Mouse (Mus musculus) kidney, embryonic 14.5 days (tissue): ENCODE results near the gene Ms4a2. TPM values are rescaled to one million over a fixed set of nuclear protein-coding genes. Genes with fewer than 3 reads are reported as not detected.

Experiments
- ATAC-seq: fragments of 200-750 bp; cut with Nextera tagmentation; 2 replicates; pipeline ENCODE4 v1.8.0; 2017; ENCODE audit warnings: moderate number of reproducible peaks, mild to moderate bottlenecking, moderate TSS enrichment, moderate library complexity; ENCODE audit not compliant: low FRiP score, low TSS enrichment
- H3K27ac ChIP-seq: fragments of 300-500 bp; sonication (generic); 2 replicates; pipeline ENCODE4 v1.5.1; 2014; ENCODE audit warnings: low read depth, mild to moderate bottlenecking, low read length, moderate library complexity, mixed read lengths
- H3K27me3 ChIP-seq: fragments of 300-500 bp; sonication (generic); 2 replicates; pipeline ENCODE4 v1.6.1; 2014; ENCODE audit warnings: mild to moderate bottlenecking, low read length; ENCODE audit not compliant: control insufficient read depth, insufficient read depth
- H3K36me3 ChIP-seq: fragments of 300-500 bp; sonication (generic); 2 replicates; pipeline ENCODE4 v1.6.1; 2014; ENCODE audit warnings: low read length, mixed read lengths; ENCODE audit not compliant: control insufficient read depth, insufficient read depth
- H3K4me1 ChIP-seq: fragments of 300-500 bp; sonication (generic); 2 replicates; pipeline ENCODE4 v1.6.1; 2014; ENCODE audit warnings: low read length, mixed read lengths; ENCODE audit not compliant: control insufficient read depth, insufficient read depth
- H3K4me2 ChIP-seq: fragments of 300-500 bp; sonication (generic); replicated peaks from 2 replicates; pipeline ENCODE4 v1.6.1; 2014; ENCODE audit warnings: low read depth, mild to moderate bottlenecking, low read length
- H3K4me3 ChIP-seq: fragments of 300-500 bp; sonication (generic); 2 replicates; pipeline ENCODE4 v1.5.1; 2014; ENCODE audit warnings: mild to moderate bottlenecking, low read length
- H3K9ac ChIP-seq: fragments of 300-500 bp; sonication (generic); 2 replicates; pipeline ENCODE4 v1.6.1; 2014; ENCODE audit warnings: low read depth, mild to moderate bottlenecking, low read length, moderate library complexity
- H3K9me3 ChIP-seq: fragments of 300-500 bp; sonication (generic); 2 replicates; pipeline ENCODE4 v1.6.1; 2016; ENCODE audit warnings: low read length; ENCODE audit not compliant: control insufficient read depth
- WGBS: fragments of 180-500 bp; shearing (Covaris S2); extraction: QIAGEN DNeasy Blood & Tissue Kit; methylation state at CpG from one replicate; pipeline ENCODE4 v1.1.7; 2014; 5-methylcytosine and 5-hydroxymethylcytosine counted together
- polyA plus RNA-seq: library from polyadenylated mRNA; unstranded; fragments of >200 nt; fragmentation: Nextera tagmentation; extraction: Ambion mirVana; gene quantifications from 2 replicates; pipeline ENCODE4 v1.2.1, GENCODE M21; 2014

The Ms4a2 gene
- polyA plus RNA-seq, 1 experiment from 2014 or later = 1.6 TPM

DNA sequence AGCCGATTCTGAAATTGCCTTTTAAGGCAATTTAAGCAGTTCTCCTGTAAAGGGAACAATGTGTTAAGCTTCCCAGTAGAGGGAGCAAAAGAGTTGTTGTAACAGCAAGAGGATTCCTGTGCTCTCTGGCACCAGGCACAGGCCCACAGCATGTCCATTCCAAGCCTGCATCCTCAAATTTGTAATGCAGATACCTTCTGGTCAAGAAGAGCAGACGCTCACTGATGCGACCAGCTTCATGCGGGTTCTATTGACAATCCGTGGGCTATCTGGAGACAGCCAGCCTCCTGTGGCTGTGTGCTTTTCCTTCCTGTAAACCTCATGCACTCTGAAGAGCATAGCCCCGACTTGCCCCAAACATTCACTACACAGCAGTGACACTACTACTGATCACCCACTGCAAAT is 12.0 kb downstream of the Ms4a2 start:
- no peaks in the 10 kb centered on the region for H3K36me3 ChIP-seq
- no peak overlapping the region for H3K4me2 ChIP-seq
- H3K4me3 ChIP-seq = no peak overlapping the region
- no peak overlapping the region for H3K9ac ChIP-seq
- no peaks in the 10 kb centered on the region for H3K27me3 ChIP-seq
- H3K4me1 ChIP-seq = no peaks in the 10 kb centered on the region
- peak; percentile 86 for ATAC-seq
- H3K27ac ChIP-seq = no peak overlapping the region
- no peaks in the 10 kb centered on the region for H3K9me3 ChIP-seq
- 24% methylated on average over 6 of the region's 6 CpGs for WGBS

DNA sequence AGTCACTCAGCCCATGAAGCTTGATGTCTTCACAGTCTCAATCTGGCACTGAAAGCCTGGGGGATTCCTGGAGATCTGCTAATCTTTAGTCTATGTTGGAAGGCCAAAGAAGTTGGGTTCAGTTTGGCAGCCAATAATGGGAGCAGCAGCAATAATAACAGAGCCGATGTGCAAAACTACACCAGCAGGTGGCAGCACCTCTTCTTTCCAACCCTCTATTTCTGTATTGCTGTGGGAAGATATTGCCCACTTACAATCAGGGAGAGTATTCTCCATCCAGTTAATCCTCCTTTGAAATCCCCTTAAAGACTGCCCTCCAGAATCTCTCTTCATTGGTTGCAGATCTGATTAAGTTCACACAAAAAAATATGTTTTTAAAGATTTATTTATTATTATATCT is 15.3 kb downstream of the Ms4a2 start:
- Histone ChIP-seq H3K36me3 (no peaks in the 10 kb centered on the region), H3K27me3 (no peaks in the 10 kb centered on the region), H3K4me1 (no peaks in the 10 kb centered on the region), H3K27ac (no peak overlapping the region), H3K4me2 (no peak overlapping the region), H3K9me3 (no peaks in the 10 kb centered on the region), H3K9ac (no peak overlapping the region), H3K4me3 (no peak overlapping the region)
- peak; percentile 47; the same call in 1 of the 2 replicates for ATAC-seq
- 19% methylated on average over 1 of the region's 1 CpGs for WGBS

DNA sequence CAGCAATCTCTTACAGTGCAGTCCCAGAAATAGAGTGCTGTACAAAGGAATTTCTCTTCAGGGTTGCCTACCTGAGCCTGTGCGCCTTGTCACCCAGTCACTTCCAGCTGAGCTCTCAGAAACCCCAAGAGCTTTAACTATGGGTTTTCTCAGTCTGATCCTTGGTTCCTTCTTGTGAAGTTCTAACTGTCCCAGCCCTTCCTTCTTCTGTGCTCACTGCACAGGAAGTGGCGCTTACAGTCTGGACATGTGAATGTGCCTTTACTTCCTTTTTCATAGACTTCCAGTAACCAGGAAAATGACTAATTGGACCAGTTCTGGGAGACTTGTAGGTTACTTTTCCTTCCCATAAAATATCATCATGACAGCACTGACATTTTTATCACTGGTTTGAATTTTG is 18.9 kb downstream of the Ms4a2 start, which contains the start of gene Ms4a6d:
Gene Ms4a6d, minus strand, starts transcription at position 247 of the 400 bp plus-strand sequence.
- Histone ChIP-seq H3K9ac (no peak within 1 kb of the TSS), H3K36me3 (no peaks in the 10 kb centered on the region), H3K4me3 (no peak within 1 kb of the TSS), H3K27me3 (no peaks in the 10 kb centered on the region), H3K4me1 (no peaks in the 10 kb centered on the region), H3K9me3 (no peaks in the 10 kb centered on the region), H3K27ac (no peak within 1 kb of the TSS), H3K4me2 (no peak within 1 kb of the TSS)
- 89% methylated on average over 2 of the region's 2 CpGs for WGBS
- ATAC-seq = no peak

GRCm38 (mm10) chr19:11602026-11602425 is 21.5 kb downstream of the Ms4a2 start:
- no peak overlapping the region for H3K27ac ChIP-seq
- WGBS = 86% methylated on average over 2 of the region's 2 CpGs
- no peaks in the 10 kb centered on the region for H3K36me3 ChIP-seq
- no peak overlapping the region for H3K4me2 ChIP-seq
- ATAC-seq = peak; percentile 35; the same call in 1 of the 2 replicates
- no peak overlapping the region for H3K9ac ChIP-seq
- H3K27me3 ChIP-seq = no peaks in the 10 kb centered on the region
- no peak overlapping the region for H3K4me3 ChIP-seq
- H3K4me1 ChIP-seq = no peaks in the 10 kb centered on the region
- no peaks in the 10 kb centered on the region for H3K9me3 ChIP-seq

DNA sequence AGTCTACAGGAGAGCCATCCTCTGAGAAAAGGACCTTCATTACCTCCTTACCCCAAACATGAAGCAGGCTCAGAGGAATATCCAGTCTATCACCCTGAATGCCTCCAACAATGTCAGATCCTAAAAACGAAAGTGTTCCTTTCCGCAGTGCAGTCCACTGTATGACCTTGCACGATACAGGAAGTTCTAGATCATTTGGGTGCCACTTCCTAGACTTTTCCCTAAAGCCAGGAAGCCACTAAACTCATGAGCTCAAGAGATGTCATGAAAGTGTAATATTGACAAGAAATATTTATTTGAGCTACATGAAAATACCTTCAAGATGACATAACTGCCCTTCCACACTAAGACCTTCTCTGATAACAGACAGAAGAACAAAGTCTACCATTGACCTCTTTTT is 22.2 kb downstream of the Ms4a2 start:
- H3K36me3 ChIP-seq = no peaks in the 10 kb centered on the region
- ATAC-seq = no peak
- H3K9ac ChIP-seq = no peak overlapping the region
- H3K4me3 ChIP-seq = no peak overlapping the region
- 90% methylated on average over 3 of the region's 3 CpGs for WGBS
- H3K9me3 ChIP-seq = no peaks in the 10 kb centered on the region
- no peak overlapping the region for H3K27ac ChIP-seq
- H3K4me1 ChIP-seq = no peaks in the 10 kb centered on the region
- H3K4me2 ChIP-seq = no peak overlapping the region
- no peaks in the 10 kb centered on the region for H3K27me3 ChIP-seq

DNA sequence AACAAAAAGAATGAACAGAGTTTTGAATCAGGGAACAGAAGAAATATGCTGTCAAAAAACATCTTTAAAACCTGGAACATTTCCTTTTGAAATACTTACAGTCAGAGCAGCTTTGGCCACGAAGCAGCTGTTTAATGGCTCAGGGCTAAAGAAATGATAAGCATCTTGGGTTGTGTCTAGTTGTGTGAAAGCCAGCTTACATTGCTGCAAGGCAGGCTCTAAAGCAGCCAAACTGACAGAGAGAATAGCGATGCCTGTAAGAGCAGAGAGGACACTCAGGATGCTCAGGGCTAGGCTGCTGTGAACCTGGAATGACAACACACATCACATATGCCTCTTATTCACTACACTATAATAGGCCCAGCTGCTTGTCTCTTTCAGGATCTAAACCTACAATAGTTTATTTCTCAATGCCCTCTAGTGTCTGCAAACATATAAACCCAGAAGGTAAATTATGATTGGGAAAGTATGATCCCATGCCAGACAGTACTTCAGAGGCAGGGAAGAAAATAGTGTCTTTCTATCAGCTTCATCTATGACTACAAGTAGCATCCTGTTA is 33.5 kb downstream of the Ms4a2 start:
- Histone ChIP-seq H3K27me3 (no peaks in the 10 kb centered on the region), H3K27ac (no peak overlapping the region), H3K9me3 (no peaks in the 10 kb centered on the region), H3K9ac (no peak overlapping the region), H3K36me3 (no peaks in the 10 kb centered on the region), H3K4me3 (no peak overlapping the region), H3K4me2 (no peak overlapping the region), H3K4me1 (no peaks in the 10 kb centered on the region)
- 72% methylated on average over 2 of the region's 2 CpGs for WGBS
- no peak for ATAC-seq

DNA sequence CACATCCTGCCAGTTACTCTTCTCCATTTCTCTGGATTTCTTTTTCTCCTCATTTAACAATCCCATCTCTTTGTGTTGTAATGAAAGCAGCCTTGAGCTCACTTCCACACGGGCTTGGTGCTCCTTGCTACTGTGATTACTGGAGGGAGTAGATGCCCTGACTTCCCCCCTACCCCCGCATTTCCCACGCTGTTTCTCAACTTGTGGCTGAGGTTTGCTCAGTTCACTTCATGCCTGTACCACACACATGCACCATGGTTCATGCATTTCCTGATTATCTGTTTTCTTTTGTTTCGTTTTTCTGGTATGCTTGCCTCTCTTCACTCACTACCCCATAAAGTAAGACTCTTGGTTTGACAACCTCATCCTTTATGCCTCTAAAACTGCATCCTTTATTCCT is 34.3 kb downstream of the Ms4a2 start:
- no peak overlapping the region for H3K4me3 ChIP-seq
- no peaks in the 10 kb centered on the region for H3K27me3 ChIP-seq
- no peaks in the 10 kb centered on the region for H3K36me3 ChIP-seq
- H3K4me2 ChIP-seq = no peak overlapping the region
- no peaks in the 10 kb centered on the region for H3K9me3 ChIP-seq
- WGBS = 66% methylated on average over 4 of the region's 4 CpGs
- H3K27ac ChIP-seq = no peak overlapping the region
- no peak overlapping the region for H3K9ac ChIP-seq
- H3K4me1 ChIP-seq = no peaks in the 10 kb centered on the region
- ATAC-seq = no peak

- no peak for ATAC-seq
- WGBS = 85% methylated on average over 8 of the region's 8 CpGs
- H3K4me1 ChIP-seq = no peaks in the 10 kb centered on the region
Measured at GRCm38 (mm10) chr19:11574965-11575364, 48.6 kb downstream of the Ms4a2 start.

More at GRCm38 (mm10) chr19:11574965-11575364, 48.6 kb downstream of the Ms4a2 start:
- Histone ChIP-seq H3K27ac (no peak overlapping the region), H3K4me2 (no peak overlapping the region), H3K36me3 (no peaks in the 10 kb centered on the region), H3K4me3 (no peak overlapping the region), H3K9ac (no peak overlapping the region), H3K27me3 (no peaks in the 10 kb centered on the region), H3K9me3 (no peaks in the 10 kb centered on the region)
